Mouse (Mus musculus): Measurements from ENCODE around the gene Olfr1440. TPM values are rescaled to one million over a fixed set of nuclear protein-coding genes. Genes with fewer than 3 reads are reported as not detected.

Gene Olfr1440
- total and polyA plus RNA-seq, 2 experiments, result not detected

GRCm38 (mm10) chr19:12435750-12436524 is 48.9 kb downstream of the Olfr1440 start:
- TF ChIP-seq CTCF (IDR thresholded peaks at IDR 0.05; ENCODE audit: low read depth, low read length), result no peak
- Histone ChIP-seq H3K27ac (replicated peaks; ENCODE audit: insufficient read depth, low read depth, low read length) (peak overlapping the region; percentile 69), H3K4me1 (ENCODE audit: control insufficient read depth, insufficient read depth, low read length) (peaks cover 12% of the 10 kb centered on the region), H3K9ac (ENCODE audit: low read depth, low read length) (no peak overlapping the region), H3K36me3 (ENCODE audit: control insufficient read depth, insufficient read depth, low read length) (no peaks in the 10 kb centered on the region), H3K27me3 (ENCODE audit: control insufficient read depth, insufficient read depth, low read length) (no peaks in the 10 kb centered on the region), H3K79me2 (ENCODE audit: control insufficient read depth, insufficient read depth, low read length) (no peaks in the 10 kb centered on the region), H3K4me3 (ENCODE audit: insufficient read depth, low read depth, low read length) (no peak overlapping the region)
- DNase-seq (ENCODE audit: extremely low read depth, low read depth, low spot score), result peak; percentile 54
- 67% methylated on average over 4 of the region's 4 CpGs for WGBS

- peaks cover 12% of the 10 kb centered on the region for H3K4me1 ChIP-seq (ENCODE audit: control insufficient read depth, insufficient read depth, low read length)
- DNase-seq (ENCODE audit: extremely low read depth, low read depth, low spot score), result no peak
- H3K9ac ChIP-seq (ENCODE audit: low read depth, low read length), result no peak overlapping the region
- H3K36me3 ChIP-seq (ENCODE audit: control insufficient read depth, insufficient read depth, low read length), result no peaks in the 10 kb centered on the region
- no peaks in the 10 kb centered on the region for H3K27me3 ChIP-seq (ENCODE audit: control insufficient read depth, insufficient read depth, low read length)
- H3K4me3 ChIP-seq (ENCODE audit: insufficient read depth, low read depth, low read length), result no peak overlapping the region
- no peak for TF ChIP-seq CTCF (IDR thresholded peaks at IDR 0.05; ENCODE audit: low read depth, low read length)
- no peak for TF ChIP-seq POLR2A (IDR thresholded peaks at IDR 0.05; ENCODE audit: extremely low read depth, insufficient read depth, low read length)
- WGBS, result 38% methylated on average over 1 of the region's 1 CpGs
- no peaks in the 10 kb centered on the region for H3K79me2 ChIP-seq (ENCODE audit: control insufficient read depth, insufficient read depth, low read length)
- H3K27ac ChIP-seq (replicated peaks; ENCODE audit: insufficient read depth, low read depth, low read length), result peak overlapping the region; percentile 55
Observed at GRCm38 (mm10) chr19:12439581-12439980, 52.5 kb downstream of the Olfr1440 start.

- Histone ChIP-seq H3K4me1 (ENCODE audit: control insufficient read depth, insufficient read depth, low read length) (peaks cover 14% of the 10 kb centered on the region), H3K36me3 (ENCODE audit: control insufficient read depth, insufficient read depth, low read length) (no peaks in the 10 kb centered on the region), H3K4me3 (ENCODE audit: insufficient read depth, low read depth, low read length) (no peak overlapping the region), H3K27me3 (ENCODE audit: control insufficient read depth, insufficient read depth, low read length) (no peaks in the 10 kb centered on the region), H3K79me2 (ENCODE audit: control insufficient read depth, insufficient read depth, low read length) (no peaks in the 10 kb centered on the region), H3K27ac (replicated peaks; ENCODE audit: insufficient read depth, low read depth, low read length) (peak overlapping the region; percentile 80), H3K9ac (ENCODE audit: low read depth, low read length) (peak overlapping the region; percentile 55)
- peak; percentile 86 for DNase-seq (ENCODE audit: extremely low read depth, low read depth, low spot score)
- TF ChIP-seq POLR2A (IDR thresholded peaks at IDR 0.05; ENCODE audit: extremely low read depth, insufficient read depth, low read length), result no peak
- no peak for TF ChIP-seq CTCF (IDR thresholded peaks at IDR 0.05; ENCODE audit: low read depth, low read length)
- WGBS, result 45% methylated on average over 5 of the region's 5 CpGs
Observed at GRCm38 (mm10) chr19:12440103-12440725, 53.1 kb downstream of the Olfr1440 start.

- no peaks in the 10 kb centered on the region for H3K36me3 ChIP-seq (ENCODE audit: control insufficient read depth, insufficient read depth, low read length)
Observed at GRCm38 (mm10) chr19:12442560-12442959, 55.5 kb downstream of the Olfr1440 start.

GRCm38 (mm10) chr19:12445014-12445413 is 57.9 kb downstream of the Olfr1440 start:
- Histone ChIP-seq H3K27me3 (ENCODE audit: control insufficient read depth, insufficient read depth, low read length) (no peaks in the 10 kb centered on the region), H3K4me1 (ENCODE audit: control insufficient read depth, insufficient read depth, low read length) (peaks cover 13% of the 10 kb centered on the region), H3K9ac (ENCODE audit: low read depth, low read length) (no peak overlapping the region), H3K27ac (replicated peaks; ENCODE audit: insufficient read depth, low read depth, low read length) (no peak overlapping the region), H3K36me3 (ENCODE audit: control insufficient read depth, insufficient read depth, low read length) (no peaks in the 10 kb centered on the region), H3K4me3 (ENCODE audit: insufficient read depth, low read depth, low read length) (no peak overlapping the region), H3K79me2 (ENCODE audit: control insufficient read depth, insufficient read depth, low read length) (no peaks in the 10 kb centered on the region)
- 5% methylated on average over 3 of the region's 3 CpGs for WGBS
- peak; percentile 94 for DNase-seq (ENCODE audit: extremely low read depth, low read depth, low spot score)
- TF ChIP-seq CTCF (IDR thresholded peaks at IDR 0.05; ENCODE audit: low read depth, low read length), result no peak
- TF ChIP-seq POLR2A (IDR thresholded peaks at IDR 0.05; ENCODE audit: extremely low read depth, insufficient read depth, low read length), result no peak

More at GRCm38 (mm10) chr19:12442560-12442959, 55.5 kb downstream of the Olfr1440 start:
- DNase-seq (ENCODE audit: extremely low read depth, low read depth, low spot score), result no peak
- no peaks in the 10 kb centered on the region for H3K79me2 ChIP-seq (ENCODE audit: control insufficient read depth, insufficient read depth, low read length)
- H3K4me3 ChIP-seq (ENCODE audit: insufficient read depth, low read depth, low read length), result no peak overlapping the region
- H3K27ac ChIP-seq (replicated peaks; ENCODE audit: insufficient read depth, low read depth, low read length), result no peak overlapping the region
- WGBS, result 74% methylated on average over 4 of the region's 4 CpGs
- H3K27me3 ChIP-seq (ENCODE audit: control insufficient read depth, insufficient read depth, low read length), result no peaks in the 10 kb centered on the region
- TF ChIP-seq POLR2A (IDR thresholded peaks at IDR 0.05; ENCODE audit: extremely low read depth, insufficient read depth, low read length) (no peak), CTCF (IDR thresholded peaks at IDR 0.05; ENCODE audit: low read depth, low read length) (no peak)
- H3K9ac ChIP-seq (ENCODE audit: low read depth, low read length), result no peak overlapping the region
- peaks cover 18% of the 10 kb centered on the region for H3K4me1 ChIP-seq (ENCODE audit: control insufficient read depth, insufficient read depth, low read length)

Other genes with a start within 250 kb of the Olfr1440 start
- not detected in 2 replicates for gene Olfr1555-ps1, start 217.2 kb upstream of the Olfr1440 start, total RNA-seq (2014; rRNA removed)
- gene Olfr1555-ps1, start 217.2 kb upstream of the Olfr1440 start, polyA plus RNA-seq (2012; rRNA removed), result not detected in 2 replicates
- not detected in 2 replicates for gene Olfr1431, start 186.6 kb upstream of the Olfr1440 start, total RNA-seq (2014; rRNA removed)
- gene Olfr1431, start 186.6 kb upstream of the Olfr1440 start, polyA plus RNA-seq (2012; rRNA removed), result not detected in 2 replicates
- gene Olfr1432, start 154.7 kb upstream of the Olfr1440 start, total RNA-seq (2014; rRNA removed), result not detected in 2 replicates
- gene Olfr1432, start 154.7 kb upstream of the Olfr1440 start, polyA plus RNA-seq (2012; rRNA removed), result not detected in 2 replicates
- not detected in 2 replicates for gene Olfr262, start 145.6 kb upstream of the Olfr1440 start, total RNA-seq (2014; rRNA removed)
- not detected in 2 replicates for gene Olfr262, start 145.6 kb upstream of the Olfr1440 start, polyA plus RNA-seq (2012; rRNA removed)
- not detected in 2 replicates for gene Olfr235, start 126.2 kb upstream of the Olfr1440 start, total RNA-seq (2014; rRNA removed)
- gene Olfr235, start 126.2 kb upstream of the Olfr1440 start, polyA plus RNA-seq (2012; rRNA removed), result not detected in 2 replicates
- gene Olfr1434, start 107.4 kb upstream of the Olfr1440 start, total RNA-seq (2014; rRNA removed), result not detected in 2 replicates
- gene Olfr1434, start 107.4 kb upstream of the Olfr1440 start, polyA plus RNA-seq (2012; rRNA removed), result not detected in 2 replicates
- not detected in 2 replicates for gene Olfr1436, start 88.1 kb upstream of the Olfr1440 start, total RNA-seq (2014; rRNA removed)
- not detected in 2 replicates for gene Olfr1436, start 88.1 kb upstream of the Olfr1440 start, polyA plus RNA-seq (2012; rRNA removed)
- not detected in 2 replicates for gene Olfr1437, start 62.2 kb upstream of the Olfr1440 start, total RNA-seq (2014; rRNA removed)
- not detected in 2 replicates for gene Olfr1437, start 62.2 kb upstream of the Olfr1440 start, polyA plus RNA-seq (2012; rRNA removed)
- gene Olfr1438-ps1, start 51.4 kb upstream of the Olfr1440 start, total RNA-seq (2014; rRNA removed), result not detected in 2 replicates
- not detected in 2 replicates for gene Olfr1438-ps1, start 51.4 kb upstream of the Olfr1440 start, polyA plus RNA-seq (2012; rRNA removed)
- not detected in 2 replicates for gene Olfr1441, start 30.2 kb downstream of the Olfr1440 start, total RNA-seq (2014; rRNA removed)
- gene Olfr1441, start 30.2 kb downstream of the Olfr1440 start, polyA plus RNA-seq (2012; rRNA removed), result not detected in 2 replicates
- not detected in 2 replicates for gene Pfpl, start 40.6 kb downstream of the Olfr1440 start, total RNA-seq (2014; rRNA removed)
- not detected in 2 replicates for gene Pfpl, start 40.6 kb downstream of the Olfr1440 start, polyA plus RNA-seq (2012; rRNA removed)
- 27.1 and 30.9 TPM in 2 replicates for gene Mpeg1, start 73.5 kb downstream of the Olfr1440 start, total RNA-seq (2014; rRNA removed)
- gene Mpeg1, start 73.5 kb downstream of the Olfr1440 start, polyA plus RNA-seq (2012; rRNA removed), result 6.1 and 7.4 TPM in 2 replicates
- gene Dtx4, start 114.2 kb downstream of the Olfr1440 start, total RNA-seq (2014; rRNA removed), result 1.8 and 3.8 TPM in 2 replicates
- 6.5 and 7.2 TPM in 2 replicates for gene Dtx4, start 114.2 kb downstream of the Olfr1440 start, polyA plus RNA-seq (2012; rRNA removed)
- gene Fam111a, start 158.5 kb downstream of the Olfr1440 start, total RNA-seq (2014; rRNA removed), result 2.3 and 2.4 TPM in 2 replicates
- gene Fam111a, start 158.5 kb downstream of the Olfr1440 start, polyA plus RNA-seq (2012; rRNA removed), result 0.12 and 0.24 TPM in 2 replicates
- 91.4 and 132 TPM in 2 replicates for gene Gm4952, start 212.7 kb downstream of the Olfr1440 start, total RNA-seq (2014; rRNA removed)
- 41.7 and 68.7 TPM in 2 replicates for gene Gm4952, start 212.7 kb downstream of the Olfr1440 start, polyA plus RNA-seq (2012; rRNA removed)
- gene Glyat, start 246.0 kb downstream of the Olfr1440 start, total RNA-seq (2014; rRNA removed), result 233 and 277 TPM in 2 replicates
- 54.6 and 56.1 TPM in 2 replicates for gene Glyat, start 246.0 kb downstream of the Olfr1440 start, polyA plus RNA-seq (2012; rRNA removed)